Mouse (Mus musculus) erythroid progenitor cell, adult 5-6 weeks (primary cell): ENCODE results near the gene Ccdc159. TPM values are rescaled to one million over a fixed set of nuclear protein-coding genes. Genes with fewer than 3 reads are reported as not detected.
A peak's percentile ranks its signal among the peaks of the same experiment; 100 is the strongest.

Experiments
- ATAC-seq: replicated peaks from 2 replicates; pipeline ENCODE4 v1.8.0; 2016; ENCODE audit warnings: moderate number of reproducible peaks, mild to moderate bottlenecking, moderate TSS enrichment, inconsistent platforms; ENCODE audit not compliant: poor library complexity, low FRiP score, severe bottlenecking
- total RNA-seq, 2 experiments: library from RNA; stranded (forward) in 1 of 2; stranded (reverse) in 1 of 2; fragments of 150-400 nt in 1 of 2; fragments of 186-747, 209-891 nt in 1 of 2; gene quantifications; 2 replicates each; pipeline versions ENCODE4 v1.2.3 to v1.2.4; 2015 to 2017; ENCODE audit warnings: low replicate concordance in 2 of 2

Ccdc159 gene
- total RNA-seq, 2 experiments from 2014 or later: not detected

DNA sequence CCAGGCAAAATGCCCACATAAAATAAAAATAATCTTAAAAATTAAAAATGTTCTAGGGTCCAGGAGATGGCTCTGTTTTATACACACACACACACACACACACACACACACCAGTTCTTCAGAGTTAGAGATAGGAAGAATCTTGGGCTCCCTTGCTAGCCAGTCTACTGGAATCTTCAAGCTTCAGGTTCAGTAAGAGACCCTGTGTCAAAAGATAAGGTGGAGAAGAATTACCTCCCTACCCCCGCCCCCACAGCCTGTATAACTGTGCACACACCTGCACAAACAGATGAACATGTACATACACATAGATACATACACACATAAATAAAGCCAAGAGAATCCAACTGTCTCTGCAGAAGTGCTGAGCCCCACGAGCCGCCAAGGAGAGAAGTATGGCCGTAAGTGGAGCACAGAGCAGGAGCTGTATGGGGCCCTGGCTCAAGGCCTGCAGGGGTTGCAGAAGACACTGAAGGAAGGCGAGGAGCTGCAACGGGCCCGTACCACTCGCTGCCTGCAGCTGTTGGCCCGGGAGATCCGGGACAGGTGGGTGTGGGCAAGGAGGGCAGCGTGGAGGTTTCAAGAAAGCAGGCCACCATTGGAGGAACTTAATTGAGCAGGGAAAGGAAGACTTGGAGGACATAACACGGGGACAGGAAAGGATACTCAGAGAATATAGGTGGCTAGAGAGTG lies 5.3 kb downstream of the Ccdc159 start:
- ATAC-seq: no peak

DNA sequence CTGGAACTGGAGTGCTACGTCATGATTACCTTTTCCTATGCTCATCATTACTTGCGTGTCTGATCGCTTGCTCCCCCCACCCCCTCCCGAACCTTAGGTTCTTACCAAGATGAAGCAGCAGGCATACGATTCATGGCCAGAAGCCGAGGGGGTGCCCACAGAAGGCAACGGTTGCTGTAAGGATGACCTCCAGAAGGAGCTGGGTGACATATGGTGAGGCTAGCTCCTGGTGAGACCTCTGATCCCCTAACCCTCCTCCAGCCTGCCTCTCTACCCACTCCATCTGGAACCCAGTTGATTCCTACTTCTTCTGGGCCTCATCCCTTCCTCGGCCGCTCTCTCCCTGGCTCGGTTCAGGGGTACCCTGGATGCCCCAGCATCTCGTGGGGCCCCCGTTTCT lies 6.8 kb downstream of the Ccdc159 start:
- ATAC-seq: no peak

DNA sequence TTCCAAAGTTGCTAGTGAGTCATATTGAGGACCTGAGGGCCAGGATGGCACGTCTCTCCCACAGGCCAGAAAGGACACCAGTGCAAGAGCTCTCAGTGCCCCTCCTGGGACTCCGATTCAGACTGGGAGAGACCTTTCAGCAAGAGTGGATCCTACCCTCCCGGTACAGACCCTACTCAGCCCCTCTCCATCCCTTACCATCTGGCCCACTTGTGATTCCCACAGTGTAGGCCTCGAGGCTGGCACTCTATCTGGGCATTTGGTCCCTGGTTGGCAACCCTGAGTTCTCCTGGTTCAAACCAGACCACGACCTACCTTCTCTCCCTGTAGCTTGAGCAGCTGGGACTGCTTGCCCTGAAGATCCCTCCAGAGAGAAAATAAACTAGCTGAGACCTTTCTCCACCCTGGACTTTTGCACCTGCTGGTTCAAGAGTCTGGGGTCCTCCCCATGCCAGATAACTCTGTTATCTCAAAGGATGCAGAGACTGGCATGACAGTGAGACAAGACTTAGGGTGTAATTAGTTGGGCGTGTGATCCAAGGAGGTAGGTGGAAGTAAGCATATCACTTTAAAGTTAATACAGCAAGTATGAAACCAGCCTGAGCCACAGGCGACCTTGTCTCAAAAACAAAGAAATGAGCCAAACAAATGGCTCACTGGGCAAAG lies 8.3 kb downstream of the Ccdc159 start:
- no peak for ATAC-seq

GRCm38 (mm10) chr9:21936692-21937570 lies 9.7 kb downstream of the Ccdc159 start, which contains the start of gene Plppr2:
Gene Plppr2, plus strand, starts transcription at chr9:21937033.
- peak; percentile 66; the same call in 1 of the 2 replicates for ATAC-seq

GRCm38 (mm10) chr9:21937711-21938175 lies 10.5 kb downstream of the Ccdc159 start:
- ATAC-seq: no peak

- ATAC-seq: no peak
These were observed 11.1 kb downstream of the Ccdc159 start for GRCm38 (mm10) chr9:21938234-21938855.

DNA sequence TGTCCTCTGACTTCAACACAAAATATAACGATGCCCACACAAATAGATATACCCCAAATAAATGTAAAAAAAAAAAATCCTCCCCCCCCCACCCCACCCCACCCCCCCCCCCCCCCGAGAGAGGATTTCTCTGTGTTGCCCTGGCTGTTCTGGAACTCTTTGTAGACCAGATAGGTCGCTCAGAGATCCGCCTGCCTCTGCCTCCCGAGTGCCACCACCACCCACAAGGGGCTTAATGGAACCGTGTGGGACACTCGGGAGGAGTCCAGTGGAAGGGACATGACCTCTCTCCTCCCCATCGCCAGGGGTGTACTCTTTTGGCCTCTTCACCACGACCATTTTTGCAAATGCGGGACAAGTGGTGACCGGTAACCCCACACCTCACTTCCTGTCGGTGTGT lies 15.8 kb downstream of the Ccdc159 start:
- no peak for ATAC-seq

DNA sequence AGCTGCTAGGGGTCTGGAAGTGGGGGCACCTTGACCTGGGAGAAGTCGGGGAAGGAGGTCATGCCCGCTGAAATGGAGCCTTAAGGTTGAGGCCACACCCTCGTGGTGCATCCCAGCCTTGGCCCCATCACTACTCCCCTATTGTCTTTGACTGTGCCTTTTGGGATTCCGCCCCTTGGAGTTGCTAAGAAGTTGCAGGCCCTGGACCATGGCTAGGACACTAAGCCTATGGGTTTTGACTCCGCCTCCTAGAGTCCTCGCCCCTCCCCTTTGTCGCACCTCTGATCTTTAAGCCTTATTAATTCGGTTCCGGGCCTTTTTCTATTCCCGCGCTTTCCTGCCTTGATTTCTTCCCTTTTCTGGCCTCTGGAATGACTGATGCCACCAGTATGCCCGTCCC lies 16.4 kb downstream of the Ccdc159 start:
- ATAC-seq: no peak

- ATAC-seq: no peak
These were observed 17.0 kb downstream of the Ccdc159 start for GRCm38 (mm10) chr9:21944267-21944666.

DNA sequence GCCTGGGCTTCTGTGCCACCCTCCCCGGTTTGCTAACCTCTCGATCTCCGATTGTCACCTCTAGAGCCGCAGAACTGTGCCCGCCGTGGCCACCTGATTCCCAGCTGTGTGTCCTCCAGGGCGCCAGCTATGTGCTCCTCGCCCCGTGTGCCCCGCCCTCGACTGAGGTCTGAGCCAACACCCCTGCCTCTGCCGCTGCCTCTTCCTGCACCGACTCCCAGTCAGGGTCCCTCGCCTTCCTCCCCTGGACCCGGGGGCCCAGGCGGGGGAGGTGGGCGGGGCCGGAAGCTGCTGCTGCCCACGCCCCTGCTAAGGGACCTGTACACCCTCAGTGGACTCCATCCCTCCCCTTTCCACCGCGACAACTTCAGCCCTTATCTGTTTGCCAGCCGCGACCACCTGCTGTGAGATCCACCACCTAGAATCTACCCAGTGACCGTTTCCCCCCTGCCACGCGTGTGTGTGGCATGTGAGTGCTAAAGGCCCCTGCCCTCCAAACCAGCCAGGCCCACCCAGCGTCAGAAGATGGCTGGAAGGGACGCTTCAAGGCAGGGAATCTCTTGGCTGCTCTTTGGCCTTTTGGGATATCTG lies 20.4 kb downstream of the Ccdc159 start:
- no peak for ATAC-seq

- no peak for ATAC-seq
These were observed 20.9 kb downstream of the Ccdc159 start for GRCm38 (mm10) chr9:21948146-21948545.

DNA sequence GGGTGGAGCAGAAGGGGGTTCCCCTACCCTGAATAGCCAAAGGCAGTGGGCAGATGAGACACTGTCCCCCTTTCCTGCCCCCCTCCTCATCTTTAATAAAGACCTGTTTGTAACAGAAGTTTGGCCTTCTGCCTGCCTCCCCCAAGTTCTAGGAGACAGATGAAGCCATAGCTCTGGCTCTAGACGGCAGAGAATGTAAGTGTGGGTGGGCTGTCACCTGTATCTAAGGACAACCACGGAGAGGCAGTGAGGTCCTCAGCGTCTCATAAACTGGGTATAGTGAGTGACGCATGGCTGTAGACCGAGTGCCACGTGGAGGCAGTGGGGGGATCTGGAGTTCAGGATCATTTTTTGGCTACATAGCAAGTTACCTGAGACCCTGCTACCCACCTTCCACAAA lies 21.5 kb downstream of the Ccdc159 start:
- ATAC-seq: no peak

GRCm38 (mm10) chr9:21950322-21950721 lies 23.1 kb downstream of the Ccdc159 start:
- peak; percentile 43; the same call in 1 of the 2 replicates for ATAC-seq

- ATAC-seq: no peak
These were observed 24.7 kb downstream of the Ccdc159 start for GRCm38 (mm10) chr9:21951977-21952376.

DNA sequence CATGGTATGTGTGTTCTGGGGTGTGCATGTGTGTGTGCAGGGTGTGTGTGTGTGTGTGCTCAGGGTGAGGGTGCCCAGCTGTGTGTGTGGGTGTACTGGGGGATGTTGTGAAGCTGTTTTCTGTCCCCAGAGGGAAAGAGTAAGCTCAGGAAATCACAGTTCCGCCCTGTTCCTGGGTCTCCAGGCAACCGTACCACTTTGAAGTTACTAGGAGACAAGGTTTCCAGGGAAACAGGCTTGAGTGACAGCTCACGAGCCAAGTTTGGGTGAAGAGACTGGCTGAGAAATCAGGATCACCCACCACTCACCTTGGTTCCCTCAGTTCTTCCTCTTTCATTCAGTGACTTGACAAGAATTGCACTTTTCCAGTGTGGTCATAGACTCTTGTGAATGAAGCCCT lies 26.3 kb downstream of the Ccdc159 start:
- no peak for ATAC-seq

DNA sequence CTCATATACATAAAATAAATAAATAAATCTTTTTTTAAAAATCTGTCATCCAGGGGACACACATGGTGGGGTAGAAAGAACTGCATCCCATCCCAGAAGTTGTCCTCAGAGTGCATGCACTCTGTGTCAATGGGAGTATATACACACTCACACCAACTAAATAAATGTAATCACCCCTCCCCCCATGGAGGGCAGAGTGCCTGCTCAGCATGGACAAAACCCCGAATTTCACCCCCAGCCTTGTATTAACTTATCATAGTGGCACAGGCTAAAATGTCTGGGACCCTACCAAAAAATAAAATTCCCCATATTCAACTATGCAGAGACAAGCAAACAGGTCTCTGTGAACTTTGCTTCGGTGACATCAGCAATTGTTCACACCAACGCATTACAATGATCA lies 27.4 kb downstream of the Ccdc159 start:
- ATAC-seq: no peak

DNA sequence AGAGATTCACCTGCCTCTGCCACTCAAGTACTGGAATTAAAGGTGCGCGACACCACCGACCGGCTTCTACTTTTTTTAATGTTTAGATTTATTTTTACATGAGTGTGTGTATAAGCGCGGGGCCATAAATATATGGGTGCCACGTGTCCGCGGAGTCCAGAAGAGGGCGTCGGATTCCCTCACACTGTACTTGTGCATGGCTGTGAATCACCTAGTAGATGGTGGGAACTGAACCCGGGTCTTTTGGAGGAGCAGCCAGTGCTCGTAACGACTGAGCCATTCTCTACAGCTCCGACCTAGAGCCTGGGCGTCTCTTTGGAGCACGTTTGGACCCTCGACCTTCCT lies 27.9 kb downstream of the Ccdc159 start:
- peak; percentile 60 for ATAC-seq

GRCm38 (mm10) chr9:21955570-21956281 lies 28.5 kb downstream of the Ccdc159 start, which contains the start of gene Swsap1:
Gene Swsap1, plus strand, starts transcription at chr9:21955755.
- peak; percentile 89 for ATAC-seq

DNA sequence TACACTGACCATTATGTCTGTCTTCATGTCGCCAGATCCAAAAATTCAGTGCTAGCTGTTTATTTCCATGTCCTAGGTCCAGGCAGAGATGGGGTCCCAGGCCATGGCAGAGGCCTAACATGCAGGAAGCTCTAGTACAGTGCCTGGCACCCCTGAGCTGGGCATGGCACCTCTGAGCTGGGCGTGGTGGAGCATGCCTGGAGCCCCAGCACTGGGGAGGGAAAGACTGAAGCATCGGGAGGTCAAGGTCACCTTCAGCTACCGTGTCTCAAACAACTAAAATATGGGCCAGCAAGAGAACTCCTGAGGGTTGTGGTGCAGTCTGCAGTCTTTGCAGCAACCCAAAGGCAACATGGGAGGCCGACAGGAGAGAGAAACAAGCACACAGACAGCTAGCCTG lies 31.1 kb downstream of the Ccdc159 start:
- ATAC-seq: no peak
